Mouse (Mus musculus): ENCODE measurements around the gene Gm37240. TPM values are rescaled to one million over a fixed set of nuclear protein-coding genes. Genes with fewer than 3 reads are reported as not detected.

The Gm37240 gene
- polyA plus RNA-seq, 1 experiment: not detected

DNA sequence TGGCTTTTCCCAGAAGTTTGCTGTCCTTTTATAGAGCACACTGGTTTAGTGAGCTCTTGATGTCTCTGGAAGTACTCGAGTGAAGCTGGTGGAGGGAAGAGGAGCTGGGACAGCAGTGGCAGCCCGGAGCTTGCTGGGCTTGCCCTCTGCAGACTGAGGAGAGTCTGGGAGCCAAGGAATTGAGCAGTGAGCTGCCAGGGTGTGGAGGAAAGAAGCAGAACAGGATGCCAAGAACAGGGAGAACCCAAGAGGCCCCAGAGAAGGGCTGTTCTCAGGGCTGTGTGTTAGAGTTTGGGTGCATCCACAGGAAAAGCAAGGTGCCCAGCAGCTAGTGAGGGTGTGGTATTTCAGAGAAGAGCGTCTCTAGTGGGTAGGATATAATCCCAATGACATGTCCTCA lies 245.6 kb downstream of the Gm37240 start:
- H3K4me1 ChIP-seq (ENCODE audit: control insufficient read depth, insufficient read depth, insufficient read length, low read length): no peaks in the 10 kb centered on the region
- H3K27ac ChIP-seq (replicated peaks; ENCODE audit: low read depth, low read length): no peak overlapping the region
- H3K4me3 ChIP-seq (ENCODE audit: insufficient read depth, low read depth, low read length): no peak overlapping the region

DNA sequence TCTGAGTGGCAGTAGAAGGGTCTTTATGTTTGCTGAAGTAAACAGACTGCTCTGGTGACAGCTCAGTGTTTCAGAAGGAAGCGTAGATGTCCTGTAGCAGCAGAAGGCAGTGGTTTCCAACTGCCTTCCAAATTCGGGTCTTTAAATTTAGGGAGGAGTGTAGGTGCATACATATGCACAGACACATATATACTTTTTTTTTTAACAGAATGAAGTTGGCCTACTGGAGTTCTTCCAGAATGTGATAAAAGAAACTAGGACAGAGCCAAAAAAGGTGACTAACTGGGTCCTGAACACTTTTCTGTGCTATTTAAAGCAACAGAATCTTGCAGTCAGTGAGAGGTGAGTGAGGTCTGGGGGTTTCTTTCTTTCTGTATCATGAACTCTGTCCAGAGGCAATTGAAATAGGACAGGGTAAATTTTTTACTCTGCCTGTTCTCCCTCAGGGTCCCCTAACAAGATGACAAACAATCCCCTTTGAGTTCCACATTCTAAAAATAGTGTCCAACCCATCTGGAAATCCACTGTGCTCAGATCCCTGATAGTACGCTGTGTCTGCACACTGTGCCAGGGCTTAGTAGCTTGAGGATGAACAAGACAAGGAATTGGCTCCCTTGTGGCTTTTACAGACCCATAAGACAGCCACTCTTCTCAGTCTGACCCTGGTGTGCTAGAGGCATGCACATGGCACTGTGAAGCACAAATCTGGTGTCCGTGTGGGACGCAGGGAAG lies 250.4 kb downstream of the Gm37240 start:
- Histone ChIP-seq H3K4me3 (ENCODE audit: insufficient read depth, low read depth, low read length) (no peak overlapping the region), H3K27ac (replicated peaks; ENCODE audit: low read depth, low read length) (no peak overlapping the region), H3K4me1 (ENCODE audit: control insufficient read depth, insufficient read depth, insufficient read length, low read length) (no peaks in the 10 kb centered on the region)

DNA sequence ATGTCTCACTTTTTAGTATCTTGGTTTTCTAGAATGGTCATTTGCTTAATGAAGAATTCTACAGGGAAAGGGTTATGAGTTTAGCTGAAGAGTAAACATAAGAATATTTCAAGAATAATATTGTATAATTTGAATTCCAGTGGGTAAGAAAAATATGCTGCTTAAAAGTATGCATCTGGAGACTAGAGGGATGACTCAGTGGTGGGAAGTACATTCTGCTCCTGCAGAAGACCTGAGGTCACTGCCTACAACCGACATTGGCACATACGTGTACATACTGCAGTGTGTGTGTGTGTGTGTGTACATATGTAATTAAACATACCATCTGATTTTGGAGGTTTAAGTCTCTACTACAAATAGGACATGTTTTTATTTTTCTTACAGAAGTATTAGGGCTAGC lies 251.7 kb downstream of the Gm37240 start:
- no peak overlapping the region for H3K27ac ChIP-seq (replicated peaks; ENCODE audit: low read depth, low read length)
- H3K4me3 ChIP-seq (ENCODE audit: insufficient read depth, low read depth, low read length): no peak overlapping the region
- no peaks in the 10 kb centered on the region for H3K4me1 ChIP-seq (ENCODE audit: control insufficient read depth, insufficient read depth, insufficient read length, low read length)

DNA sequence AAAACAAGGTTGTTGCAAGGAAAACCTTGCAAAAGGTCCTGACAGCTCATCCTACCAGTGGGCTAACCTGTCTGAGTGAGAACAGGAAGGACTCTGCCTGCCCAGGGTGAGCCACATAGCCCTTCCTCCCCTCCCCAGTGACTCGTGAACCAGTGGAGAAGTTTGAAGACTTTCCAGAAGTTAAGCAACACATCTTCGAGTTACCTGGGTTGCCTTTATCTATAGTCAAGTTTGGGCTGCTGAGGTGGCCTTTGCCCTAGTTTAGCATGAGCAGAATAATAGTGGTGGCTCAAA lies 252.2 kb downstream of the Gm37240 start:
- H3K4me3 ChIP-seq (ENCODE audit: insufficient read depth, low read depth, low read length): no peak overlapping the region
- no peaks in the 10 kb centered on the region for H3K4me1 ChIP-seq (ENCODE audit: control insufficient read depth, insufficient read depth, insufficient read length, low read length)
- no peak overlapping the region for H3K27ac ChIP-seq (replicated peaks; ENCODE audit: low read depth, low read length)

DNA sequence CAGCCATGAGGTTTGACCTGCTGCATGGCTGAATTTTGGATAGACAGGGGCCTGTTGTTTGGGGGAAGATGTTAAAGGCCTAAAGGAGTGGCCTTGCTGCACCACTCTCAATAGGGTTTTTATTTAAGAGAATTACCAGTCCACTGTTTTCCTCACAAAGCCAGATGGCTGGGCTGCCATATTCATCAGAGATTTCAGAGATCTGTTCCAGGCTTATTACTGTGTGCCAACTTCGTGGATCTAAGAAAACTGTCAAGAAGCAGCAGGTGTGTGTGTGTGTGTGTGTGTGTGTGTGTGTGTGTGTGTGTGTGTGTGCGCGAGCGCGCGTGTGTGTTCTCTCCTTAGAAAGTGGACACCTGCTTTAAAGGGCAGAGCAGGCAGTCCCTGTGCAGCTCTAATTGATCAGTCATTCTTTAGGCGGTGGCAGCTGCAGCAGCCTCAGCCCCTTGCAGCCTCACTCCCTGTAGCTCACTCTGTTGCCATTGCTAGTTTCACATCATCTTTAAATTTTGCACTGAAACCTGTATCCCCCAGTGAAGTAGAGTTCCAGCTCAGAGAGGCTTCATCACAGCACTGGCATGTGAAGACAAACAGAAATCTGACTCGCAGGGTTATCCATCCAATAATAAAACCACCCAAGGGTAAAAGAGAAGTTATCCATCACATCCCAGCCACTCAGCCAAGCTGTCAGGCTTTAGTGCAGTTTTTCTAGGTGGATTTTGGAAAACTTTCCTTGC lies 252.8 kb downstream of the Gm37240 start:
- no peaks in the 10 kb centered on the region for H3K4me1 ChIP-seq (ENCODE audit: control insufficient read depth, insufficient read depth, insufficient read length, low read length)
- no peak overlapping the region for H3K27ac ChIP-seq (replicated peaks; ENCODE audit: low read depth, low read length)
- H3K4me3 ChIP-seq (ENCODE audit: insufficient read depth, low read depth, low read length): no peak overlapping the region

DNA sequence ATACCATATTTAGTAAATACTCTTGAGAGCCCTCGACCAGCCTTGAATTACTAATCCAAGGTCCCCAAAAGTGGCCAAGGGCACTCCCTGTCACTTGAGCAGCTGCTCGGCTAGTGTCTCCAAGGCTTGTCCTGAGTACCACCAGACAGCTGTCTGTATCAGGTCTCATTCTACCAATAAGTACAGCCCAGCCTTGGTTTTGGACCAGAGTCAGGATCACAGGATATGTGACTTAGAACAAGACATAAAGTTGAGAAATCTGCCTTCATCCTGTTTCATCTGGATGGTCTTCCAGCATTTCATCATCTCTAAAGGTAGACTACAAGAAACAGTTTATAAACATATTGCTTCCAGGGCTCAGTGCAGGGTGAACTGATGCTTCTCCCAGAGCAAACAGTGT lies 253.6 kb downstream of the Gm37240 start:
- no peaks in the 10 kb centered on the region for H3K4me1 ChIP-seq (ENCODE audit: control insufficient read depth, insufficient read depth, insufficient read length, low read length)
- no peak overlapping the region for H3K4me3 ChIP-seq (ENCODE audit: insufficient read depth, low read depth, low read length)
- no peak overlapping the region for H3K27ac ChIP-seq (replicated peaks; ENCODE audit: low read depth, low read length)

DNA sequence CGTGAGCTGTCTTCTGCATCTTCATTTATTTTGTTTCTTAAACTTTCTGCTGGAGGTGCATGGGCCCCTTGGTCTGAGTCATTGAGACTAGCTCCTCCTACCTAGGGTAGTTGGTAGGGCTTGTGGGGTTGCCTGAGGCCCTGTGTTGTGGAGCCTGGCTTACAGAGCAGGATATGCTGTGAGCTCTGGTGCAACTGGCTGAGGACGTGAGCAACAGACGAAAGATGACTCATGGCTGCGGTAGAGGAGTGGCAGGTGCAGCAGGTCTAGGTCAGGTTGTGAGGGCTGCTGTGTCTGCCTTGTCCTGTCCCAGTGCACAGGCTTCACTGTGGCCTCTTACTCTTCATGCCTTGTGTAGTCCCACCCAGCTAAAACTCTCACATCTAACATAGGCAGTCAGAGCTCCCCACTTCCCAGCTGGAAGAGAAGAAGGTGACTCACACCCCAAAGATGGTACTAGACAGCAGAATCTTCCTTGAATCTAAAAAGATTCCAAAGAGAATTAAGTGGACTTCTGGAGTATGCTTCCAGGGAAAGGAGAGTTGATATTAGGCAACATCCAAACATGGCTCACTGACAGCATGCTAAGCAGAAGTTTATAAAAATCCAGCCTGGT lies 257.3 kb downstream of the Gm37240 start:
- Histone ChIP-seq H3K4me1 (ENCODE audit: control insufficient read depth, insufficient read depth, insufficient read length, low read length) (no peaks in the 10 kb centered on the region), H3K27ac (replicated peaks; ENCODE audit: low read depth, low read length) (no peak overlapping the region), H3K4me3 (ENCODE audit: insufficient read depth, low read depth, low read length) (no peak overlapping the region)

DNA sequence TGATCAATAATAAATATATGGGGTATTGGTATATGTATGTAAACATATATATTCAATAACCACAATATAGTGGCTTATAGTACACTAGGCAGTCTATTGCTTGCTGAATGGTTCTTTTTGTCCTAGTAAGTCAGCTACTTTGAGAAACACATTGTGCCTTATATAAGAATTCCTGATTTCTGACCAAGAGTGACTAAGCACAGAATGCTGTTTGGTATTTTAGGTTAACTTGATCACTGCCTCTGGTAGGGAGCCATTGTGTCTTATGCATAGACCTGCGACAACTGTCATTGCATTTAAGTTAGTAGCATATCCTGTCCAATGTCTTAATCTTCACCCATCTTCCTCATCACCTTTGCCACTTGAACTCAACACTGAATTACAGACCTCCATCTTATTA lies 267.6 kb downstream of the Gm37240 start:
- H3K27ac ChIP-seq (replicated peaks; ENCODE audit: low read depth, low read length): no peak overlapping the region
- H3K4me3 ChIP-seq (ENCODE audit: insufficient read depth, low read depth, low read length): no peak overlapping the region

DNA sequence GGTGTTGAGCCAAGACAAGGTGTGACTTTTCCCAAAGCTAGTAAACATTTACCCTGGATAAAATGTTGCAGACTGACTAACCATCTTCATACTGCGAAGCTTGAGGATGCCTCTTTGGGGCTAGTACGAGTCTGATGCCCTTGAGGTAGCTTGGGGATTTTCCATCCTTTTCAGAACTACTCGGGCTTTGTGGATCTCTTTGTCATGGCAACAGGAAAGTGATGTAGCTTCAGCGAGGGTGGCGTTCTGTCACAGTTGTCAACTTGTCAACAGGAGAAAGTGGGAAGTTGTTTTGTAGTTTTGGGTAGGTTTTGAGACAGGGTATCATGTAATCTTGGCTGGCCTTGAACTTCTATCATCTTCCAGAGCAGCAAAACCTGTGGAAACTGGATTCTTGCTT lies 268.0 kb downstream of the Gm37240 start:
- H3K4me3 ChIP-seq (ENCODE audit: insufficient read depth, low read depth, low read length): no peak overlapping the region
- no peaks in the 10 kb centered on the region for H3K4me1 ChIP-seq (ENCODE audit: control insufficient read depth, insufficient read depth, insufficient read length, low read length)
- no peak overlapping the region for H3K27ac ChIP-seq (replicated peaks; ENCODE audit: low read depth, low read length)

More for the DNA sequence above, 267.6 kb downstream of the Gm37240 start:
- H3K4me1 ChIP-seq (ENCODE audit: control insufficient read depth, insufficient read depth, insufficient read length, low read length): no peaks in the 10 kb centered on the region

DNA sequence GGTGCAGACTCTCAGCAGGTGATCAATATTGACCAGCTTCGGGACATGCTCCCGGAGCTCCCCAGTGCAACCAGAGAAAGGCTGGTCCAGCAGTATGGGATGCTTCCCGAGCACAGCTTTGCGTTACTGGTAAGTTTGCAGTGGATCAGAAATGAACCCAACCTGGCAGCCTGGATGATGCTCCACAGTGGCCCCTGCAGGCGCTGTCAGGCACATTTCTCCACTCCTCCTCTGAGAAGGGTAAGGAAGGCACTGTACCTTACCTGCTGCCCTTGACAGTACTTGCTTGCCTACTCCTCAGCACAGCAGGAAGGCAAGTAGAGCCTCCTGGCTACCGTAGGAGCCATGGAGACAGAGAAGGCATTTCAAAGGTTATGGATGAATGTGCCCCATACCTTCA lies 268.4 kb downstream of the Gm37240 start:
- Histone ChIP-seq H3K4me1 (ENCODE audit: control insufficient read depth, insufficient read depth, insufficient read length, low read length) (no peaks in the 10 kb centered on the region), H3K4me3 (ENCODE audit: insufficient read depth, low read depth, low read length) (no peak overlapping the region), H3K27ac (replicated peaks; ENCODE audit: low read depth, low read length) (no peak overlapping the region)

DNA sequence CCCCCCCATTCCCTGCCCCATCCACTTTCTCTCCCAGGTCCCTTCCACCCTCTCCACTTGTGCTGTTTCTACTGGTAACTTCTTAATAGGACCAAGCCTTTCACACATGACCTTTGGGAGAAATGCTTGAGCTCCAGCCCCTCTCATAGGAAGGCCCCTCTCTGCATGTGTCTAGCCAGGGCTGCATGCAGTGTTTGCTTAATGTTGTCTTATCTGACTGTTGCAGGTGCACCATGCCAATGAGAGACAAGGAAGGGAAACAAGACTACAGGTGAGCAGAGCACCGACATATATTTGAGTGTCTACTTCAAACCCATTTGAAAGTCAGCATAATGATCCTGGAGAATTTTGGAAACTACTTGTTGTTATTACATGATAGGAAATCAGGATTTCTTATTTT lies 270.9 kb downstream of the Gm37240 start:
- Histone ChIP-seq H3K4me3 (ENCODE audit: insufficient read depth, low read depth, low read length) (no peak overlapping the region), H3K27ac (replicated peaks; ENCODE audit: low read depth, low read length) (no peak overlapping the region), H3K4me1 (ENCODE audit: control insufficient read depth, insufficient read depth, insufficient read length, low read length) (no peaks in the 10 kb centered on the region)

DNA sequence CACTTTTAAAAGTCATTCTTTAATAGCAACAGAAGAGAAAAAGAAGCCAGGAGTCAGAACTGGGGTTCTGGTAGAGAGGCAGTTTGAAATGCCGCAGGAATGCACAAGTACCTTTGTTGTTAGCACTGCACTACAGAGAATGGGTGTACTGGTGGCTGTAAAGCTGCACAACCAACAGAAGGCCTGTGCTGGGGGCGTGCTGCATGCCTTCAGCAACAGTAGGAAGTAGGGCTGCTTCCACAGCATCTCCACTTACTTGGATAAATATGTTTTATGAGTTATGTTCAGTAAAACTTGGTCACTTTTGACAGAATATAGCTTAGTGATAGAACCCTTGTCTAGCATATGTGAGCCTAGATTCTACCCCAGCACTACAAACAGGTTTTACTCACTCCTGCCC lies 279.6 kb downstream of the Gm37240 start:
- Histone ChIP-seq H3K4me3 (ENCODE audit: insufficient read depth, low read depth, low read length) (no peak overlapping the region), H3K4me1 (ENCODE audit: control insufficient read depth, insufficient read depth, insufficient read length, low read length) (no peaks in the 10 kb centered on the region), H3K27ac (replicated peaks; ENCODE audit: low read depth, low read length) (no peak overlapping the region)

DNA sequence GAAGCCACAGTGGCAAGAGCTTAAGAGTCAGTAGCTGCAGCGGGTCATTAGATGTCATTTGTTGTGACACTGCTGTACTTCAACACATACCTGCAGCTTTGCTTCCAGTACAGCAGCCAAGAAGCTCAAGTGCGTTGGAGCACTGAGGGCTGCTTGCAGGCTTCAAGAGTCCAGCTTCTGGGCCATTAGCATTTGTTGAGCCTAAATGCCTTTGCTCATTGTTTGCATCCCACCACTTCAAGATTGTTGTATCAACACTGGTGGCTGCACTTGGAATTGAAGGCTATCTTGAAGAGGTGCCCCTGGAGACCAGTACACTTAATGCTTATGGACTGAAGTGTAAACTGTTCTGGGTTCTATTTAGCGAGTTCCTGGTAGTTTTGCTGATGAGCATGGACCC lies 280.4 kb downstream of the Gm37240 start:
- no peak overlapping the region for H3K27ac ChIP-seq (replicated peaks; ENCODE audit: low read depth, low read length)
- H3K4me1 ChIP-seq (ENCODE audit: control insufficient read depth, insufficient read depth, insufficient read length, low read length): no peaks in the 10 kb centered on the region
- no peak overlapping the region for H3K4me3 ChIP-seq (ENCODE audit: insufficient read depth, low read depth, low read length)

DNA sequence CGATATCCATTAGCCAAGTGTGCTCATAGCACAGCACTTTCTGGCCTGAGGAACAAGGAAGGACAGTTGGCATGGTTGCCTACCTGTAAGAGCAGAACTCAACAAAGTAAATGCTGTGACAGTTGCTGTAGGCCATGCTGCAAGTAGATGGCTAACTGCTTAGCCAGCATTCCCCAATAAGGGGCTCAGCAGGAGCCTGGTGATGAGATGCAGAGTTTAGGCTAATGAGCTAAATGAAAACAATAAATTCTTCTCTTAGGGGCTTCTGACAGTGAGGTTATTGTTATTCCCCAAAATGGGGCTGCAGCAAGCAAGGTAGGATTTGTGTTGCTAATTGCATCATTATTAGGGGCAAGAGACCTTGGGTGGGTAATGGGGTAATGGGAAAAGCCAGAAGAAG lies 283.5 kb downstream of the Gm37240 start:
- H3K4me3 ChIP-seq (ENCODE audit: insufficient read depth, low read depth, low read length): no peak overlapping the region
- H3K4me1 ChIP-seq (ENCODE audit: control insufficient read depth, insufficient read depth, insufficient read length, low read length): no peaks in the 10 kb centered on the region
- no peak overlapping the region for H3K27ac ChIP-seq (replicated peaks; ENCODE audit: low read depth, low read length)

DNA sequence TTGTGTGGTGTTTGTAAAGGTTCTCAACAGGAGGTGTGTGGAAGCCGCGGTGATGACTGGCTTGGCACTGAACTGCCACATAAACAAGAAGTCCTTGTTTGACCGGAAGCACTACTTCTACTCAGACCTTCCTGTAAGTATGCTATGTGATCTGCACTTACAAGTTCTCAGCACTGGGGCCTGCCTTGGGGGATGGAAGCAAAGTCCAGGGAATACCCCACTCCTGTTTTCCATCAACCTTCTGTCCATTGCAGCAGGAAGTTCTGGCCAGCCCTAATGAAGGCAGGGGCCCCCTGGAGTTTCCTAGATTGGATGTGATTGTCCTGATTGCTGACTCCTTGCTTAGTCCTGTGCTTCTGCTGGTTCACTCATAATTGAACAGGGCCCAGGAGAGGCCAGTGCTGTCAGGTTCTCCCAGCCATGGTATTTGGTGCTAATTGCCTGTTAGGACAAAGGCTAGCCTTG lies 285.4 kb downstream of the Gm37240 start:
- Histone ChIP-seq H3K4me3 (ENCODE audit: insufficient read depth, low read depth, low read length) (no peak overlapping the region), H3K27ac (replicated peaks; ENCODE audit: low read depth, low read length) (no peak overlapping the region), H3K4me1 (ENCODE audit: control insufficient read depth, insufficient read depth, insufficient read length, low read length) (no peaks in the 10 kb centered on the region)

DNA sequence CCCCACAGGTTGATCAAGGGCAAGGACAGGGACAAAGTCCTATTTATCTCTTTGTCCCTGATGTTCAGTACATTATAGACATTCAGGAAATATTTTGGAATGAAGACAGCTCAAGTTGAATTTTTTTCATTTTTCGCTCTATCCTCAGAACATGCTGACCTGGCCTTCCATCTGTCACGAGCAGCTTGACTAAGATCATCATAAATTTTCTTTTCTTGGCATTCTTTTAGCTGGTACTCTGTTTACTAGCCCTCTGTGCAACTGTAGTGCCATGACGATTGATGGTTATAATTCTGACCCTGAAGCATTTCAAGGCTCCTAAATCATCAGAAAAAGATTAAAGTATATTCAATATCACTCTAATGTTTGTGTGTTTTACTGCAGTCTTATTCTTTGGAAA lies 287.8 kb downstream of the Gm37240 start:
- no peak overlapping the region for H3K27ac ChIP-seq (replicated peaks; ENCODE audit: low read depth, low read length)
- H3K4me3 ChIP-seq (ENCODE audit: insufficient read depth, low read depth, low read length): no peak overlapping the region
- H3K4me1 ChIP-seq (ENCODE audit: control insufficient read depth, insufficient read depth, insufficient read length, low read length): no peaks in the 10 kb centered on the region
